Comparison of ENCODE assay signal across 8 mouse cellular contexts in genomic region chr6:30459056-30459747, GRCm38 (mm10). TPM values are rescaled to one million over a fixed set of nuclear protein-coding genes. Genes with fewer than 3 reads are reported as not detected.
A peak's percentile ranks its signal among the peaks of the same experiment; 100 is the strongest.
DNase-seq lines count a peak whose midpoint lies in the region; ATAC-seq and TF ChIP-seq lines count a peak whose summit lies in the region.

No protein-coding gene starts in this region.

- peaks cover 5% of the 10 kb centered on the region; the same call in 1 of the 2 replicates for H3K27me3 ChIP-seq in forebrain, embryonic 10.5 days (ENCODE audit: poor library complexity, severe bottlenecking)
- no peaks in the 10 kb centered on the region for H3K27me3 ChIP-seq in hindbrain, embryonic 12.5 days
- peaks cover 3% of the 10 kb centered on the region; the same call in 1 of the 2 replicates for H3K27me3 ChIP-seq in midbrain, embryonic 13.5 days

- ATAC-seq in hindbrain, embryonic 12.5 days (ENCODE audit: low FRiP score), result no peak
- ATAC-seq in midbrain, embryonic 13.5 days, result no peak

- WGBS in lung, adult 2 months, result 74% methylated on average over 16 of the region's 16 CpGs
- 74% methylated on average over 16 of the region's 16 CpGs for WGBS in forebrain, embryonic 10.5 days
- WGBS in hindbrain, embryonic 12.5 days, result 73% methylated on average over 16 of the region's 16 CpGs
- 70% methylated on average over 16 of the region's 16 CpGs for WGBS in midbrain, embryonic 13.5 days

- peaks cover 5% of the 10 kb centered on the region; the same call in 1 of the 2 replicates for H3K9me3 ChIP-seq in forebrain, embryonic 10.5 days
- no peaks in the 10 kb centered on the region; the same call in 1 of the 2 replicates for H3K9me3 ChIP-seq in hindbrain, embryonic 12.5 days (replicated peaks)
- H3K9me3 ChIP-seq in midbrain, embryonic 13.5 days, result no peaks in the 10 kb centered on the region

- no peak for TF ChIP-seq POLR2A in lung, adult 2 months (IDR thresholded peaks at IDR 0.05; ENCODE audit: borderline replicate concordance, extremely low read depth, low read depth, low read length)

- peak overlapping the region; percentile 57 for H3K4me2 ChIP-seq in hindbrain, embryonic 12.5 days (replicated peaks)
- H3K4me2 ChIP-seq in midbrain, embryonic 13.5 days (replicated peaks), result peak overlapping the region; percentile 65

- TF ChIP-seq CTCF in lung, adult 2 months (IDR thresholded peaks at IDR 0.05; ENCODE audit: insufficient read depth, low read length), result no peak

- DNase-seq in lung, adult 2 months, result no peak
- no peak for DNase-seq in lung, postnatal 4 days
- no peak for DNase-seq in forebrain, embryonic 10.5 days (ENCODE audit: extremely low spot score, low spot score)
- DNase-seq in ovary, adult 18-20 months (ENCODE audit: low spot score), result no peak
- no peak for DNase-seq in adrenal gland, adult 18-20 months (ENCODE audit: low spot score in 2 of 2)
- no peak for DNase-seq in left cerebral cortex, adult 8-10 months (ENCODE audit: low spot score in 2 of 2)

- H3K27ac ChIP-seq in forebrain, embryonic 10.5 days, result peak overlapping the region; percentile 98
- peak overlapping the region; percentile 98 for H3K27ac ChIP-seq in hindbrain, embryonic 12.5 days
- peak overlapping the region; percentile 98 for H3K27ac ChIP-seq in midbrain, embryonic 13.5 days

- no peaks in the 10 kb centered on the region for H3K4me1 ChIP-seq in lung, adult 2 months (ENCODE audit: control insufficient read depth, insufficient read depth, low read length)
- H3K4me1 ChIP-seq in forebrain, embryonic 10.5 days, result peaks cover 49% of the 10 kb centered on the region
- H3K4me1 ChIP-seq in hindbrain, embryonic 12.5 days, result peaks cover 32% of the 10 kb centered on the region
- H3K4me1 ChIP-seq in midbrain, embryonic 13.5 days (replicated peaks), result peaks cover 36% of the 10 kb centered on the region

- peak overlapping the region; percentile 50 for H3K9ac ChIP-seq in hindbrain, embryonic 12.5 days
- peak overlapping the region; percentile 72 for H3K9ac ChIP-seq in midbrain, embryonic 13.5 days (replicated peaks)

- H3K4me3 ChIP-seq in lung, adult 2 months (replicated peaks; ENCODE audit: extremely low read depth, low read depth, low read length), result peak overlapping the region; percentile 65
- peak overlapping the region; percentile 52 for H3K4me3 ChIP-seq in forebrain, embryonic 10.5 days
- H3K4me3 ChIP-seq in hindbrain, embryonic 12.5 days, result peak overlapping the region; percentile 38
- peak overlapping the region; percentile 43 for H3K4me3 ChIP-seq in midbrain, embryonic 13.5 days (replicated peaks)

- peaks cover 26% of the 10 kb centered on the region for H3K36me3 ChIP-seq in forebrain, embryonic 10.5 days (replicated peaks)
- H3K36me3 ChIP-seq in hindbrain, embryonic 12.5 days, result peaks cover 13% of the 10 kb centered on the region
- H3K36me3 ChIP-seq in midbrain, embryonic 13.5 days, result peaks cover 14% of the 10 kb centered on the region

RNA-seq across cellular contexts. Expression of gene Tmem209, which starts 50.4 kb away (rescaled TPM):
- polyA plus RNA-seq in lung, adult 2 months (2012; rRNA removed), result 31.4 and 40.3 TPM in 2 replicates
- 54.3 and 56.6 TPM in 2 replicates for polyA plus RNA-seq in forebrain, embryonic 10.5 days (2016; fragmentation: Nextera tagmentation; extraction: Ambion mirVana)
- polyA plus RNA-seq in hindbrain, embryonic 12.5 days (2016; fragmentation: Nextera tagmentation; extraction: Ambion mirVana), result 37.0 and 38.9 TPM in 2 replicates
- polyA plus RNA-seq in midbrain, embryonic 13.5 days (2015; fragmentation: Nextera tagmentation; extraction: Ambion mirVana), result 42.0 and 42.1 TPM in 2 replicates
- 10 to 100 TPM; 15.3 to 19.5 TPM for total RNA-seq in adrenal gland, adult 18-20 months (2021)
- total RNA-seq in left cerebral cortex, adult 8-10 months (2022), result 10 to 100 TPM; 22.8 to 25.2 (median 24.0) TPM

RNA-seq across cellular contexts. Expression of gene Ssmem1, which starts 50.4 kb away (rescaled TPM):
- not detected in 2 replicates for polyA plus RNA-seq in lung, adult 2 months (2012; rRNA removed)
- 0.16 and 0.34 TPM in 2 replicates for polyA plus RNA-seq in forebrain, embryonic 10.5 days (2016; fragmentation: Nextera tagmentation; extraction: Ambion mirVana)
- 0.21 and 0.34 TPM in 2 replicates for polyA plus RNA-seq in hindbrain, embryonic 12.5 days (2016; fragmentation: Nextera tagmentation; extraction: Ambion mirVana)
- polyA plus RNA-seq in midbrain, embryonic 13.5 days (2015; fragmentation: Nextera tagmentation; extraction: Ambion mirVana), result 0.31 TPM in 1 of 2 replicates, not detected in the other
- total RNA-seq in adrenal gland, adult 18-20 months (2021), result under 1 TPM in 1 of 2 experiments, not detected in 1; 0.22 TPM
- total RNA-seq in left cerebral cortex, adult 8-10 months (2022), result 1 to 10 TPM in 1 of 4 experiments, under 1 TPM in 3; 0.58 to 1.1 (median 0.86) TPM

RNA-seq across cellular contexts. Expression of gene Klhdc10, which starts 57.5 kb away (rescaled TPM):
- 13.9 and 17.8 TPM in 2 replicates for polyA plus RNA-seq in lung, adult 2 months (2012; rRNA removed)
- 27.2 and 27.5 TPM in 2 replicates for polyA plus RNA-seq in forebrain, embryonic 10.5 days (2016; fragmentation: Nextera tagmentation; extraction: Ambion mirVana)
- 42.5 and 45.4 TPM in 2 replicates for polyA plus RNA-seq in hindbrain, embryonic 12.5 days (2016; fragmentation: Nextera tagmentation; extraction: Ambion mirVana)
- polyA plus RNA-seq in midbrain, embryonic 13.5 days (2015; fragmentation: Nextera tagmentation; extraction: Ambion mirVana), result 35.2 and 35.6 TPM in 2 replicates
- 10 to 100 TPM; 63.0 to 68.5 TPM for total RNA-seq in adrenal gland, adult 18-20 months (2021)
- total RNA-seq in left cerebral cortex, adult 8-10 months (2022), result 100 to 1,000 TPM in 1 of 4 experiments, 10 to 100 TPM in 3; 86.0 to 101 (median 90.6) TPM
